Mouse (Mus musculus) neural tube, embryonic 14.5 days (tissue): ENCODE measurements around the gene Unc5cl. TPM values are rescaled to one million over a fixed set of nuclear protein-coding genes. Genes with fewer than 3 reads are reported as not detected.

ENCODE experiments used
- ATAC-seq: fragments of 200-750 bp; cut with Nextera tagmentation; 2 replicates; pipeline ENCODE4 v1.8.0; 2017; ENCODE audit warnings: low read depth, mild to moderate bottlenecking, moderate TSS enrichment, moderate library complexity
- H3K27ac ChIP-seq: fragments of 300-500 bp; sonication (generic); 2 replicates; pipeline ENCODE4 v1.5.1; 2014; ENCODE audit warnings: low read depth, mild to moderate bottlenecking, control low read depth, low read length, moderate library complexity, mixed read lengths
- H3K27me3 ChIP-seq: fragments of 300-500 bp; sonication (generic); 2 replicates; pipeline ENCODE4 v1.6.1; 2014; ENCODE audit warnings: low read length; ENCODE audit not compliant: control insufficient read depth, insufficient read depth
- H3K36me3 ChIP-seq: fragments of 300-500 bp; sonication (generic); 2 replicates; pipeline ENCODE4 v1.6.1; 2014; ENCODE audit warnings: low read length, mixed read lengths; ENCODE audit not compliant: control insufficient read depth, insufficient read depth
- H3K4me1 ChIP-seq: fragments of 300-500 bp; sonication (generic); 2 replicates; pipeline ENCODE4 v1.6.1; 2014; ENCODE audit warnings: low read length; ENCODE audit not compliant: control insufficient read depth, insufficient read depth
- H3K4me2 ChIP-seq: fragments of 300-500 bp; sonication (generic); 2 replicates; pipeline ENCODE4 v1.6.1; 2014; ENCODE audit warnings: mild to moderate bottlenecking, low read depth, low read length, control low read depth
- H3K4me3 ChIP-seq: fragments of 300-500 bp; sonication (generic); 2 replicates; pipeline ENCODE4 v1.5.1; 2014; ENCODE audit warnings: low read depth, low read length, control low read depth, mixed read lengths
- H3K9ac ChIP-seq: fragments of 300-500 bp; sonication (generic); replicated peaks from 2 replicates; pipeline ENCODE4 v1.6.1; 2014; ENCODE audit warnings: low read depth, mild to moderate bottlenecking, control low read depth, low read length, mixed read lengths
- H3K9me3 ChIP-seq: fragments of 300-500 bp; sonication (generic); 2 replicates; pipeline ENCODE4 v1.6.1; 2016; ENCODE audit warnings: low read length; ENCODE audit not compliant: control insufficient read depth
- WGBS: fragments of 180-500 bp; shearing (Covaris S2); extraction: QIAGEN DNeasy Blood & Tissue Kit; methylation state at CpG from one replicate; pipeline ENCODE4 v1.1.7; 2014; 5-methylcytosine and 5-hydroxymethylcytosine counted together
- polyA plus RNA-seq: library from polyadenylated mRNA; unstranded; fragments of >200 nt; fragmentation: Nextera tagmentation; extraction: Ambion mirVana; gene quantifications from 2 replicates; pipeline ENCODE4 v1.2.1, GENCODE M21; 2014

The Unc5cl gene
- polyA plus RNA-seq, 1 experiment from 2014 or later = 0.31 TPM

GRCm38 (mm10) chr17:48505006-48505405 lies 50.3 kb downstream of the Unc5cl start:
- H3K9ac ChIP-seq = no peak overlapping the region
- no peak for ATAC-seq
- no peak overlapping the region for H3K4me3 ChIP-seq
- no peak overlapping the region for H3K4me2 ChIP-seq
- peaks cover 4% of the 10 kb centered on the region; the same call in 1 of the 2 replicates for H3K4me1 ChIP-seq
- H3K27ac ChIP-seq = no peak overlapping the region
- WGBS = 6% methylated on average over 3 of the region's 3 CpGs
- H3K36me3 ChIP-seq = no peaks in the 10 kb centered on the region
- H3K9me3 ChIP-seq = no peaks in the 10 kb centered on the region
- H3K27me3 ChIP-seq = no peaks in the 10 kb centered on the region

GRCm38 (mm10) chr17:48506986-48507385 lies 52.3 kb downstream of the Unc5cl start:
- no peak overlapping the region for H3K9ac ChIP-seq
- H3K4me3 ChIP-seq = no peak overlapping the region
- no peak overlapping the region for H3K4me2 ChIP-seq
- H3K9me3 ChIP-seq = no peaks in the 10 kb centered on the region
- no peaks in the 10 kb centered on the region for H3K36me3 ChIP-seq
- peaks cover 4% of the 10 kb centered on the region; the same call in 1 of the 2 replicates for H3K4me1 ChIP-seq
- no peaks in the 10 kb centered on the region for H3K27me3 ChIP-seq
- 46% methylated on average over 4 of the region's 4 CpGs for WGBS
- H3K27ac ChIP-seq = no peak overlapping the region
- ATAC-seq = no peak

GRCm38 (mm10) chr17:48509596-48509995 lies 54.9 kb downstream of the Unc5cl start:
- Histone ChIP-seq H3K4me1 (peaks cover 7% of the 10 kb centered on the region; the same call in 1 of the 2 replicates), H3K4me3 (no peak overlapping the region), H3K36me3 (no peaks in the 10 kb centered on the region), H3K9me3 (no peaks in the 10 kb centered on the region), H3K4me2 (no peak overlapping the region), H3K27ac (no peak overlapping the region), H3K27me3 (no peaks in the 10 kb centered on the region), H3K9ac (no peak overlapping the region)
- WGBS = 80% methylated on average over 4 of the region's 4 CpGs
- ATAC-seq = no peak

DNA sequence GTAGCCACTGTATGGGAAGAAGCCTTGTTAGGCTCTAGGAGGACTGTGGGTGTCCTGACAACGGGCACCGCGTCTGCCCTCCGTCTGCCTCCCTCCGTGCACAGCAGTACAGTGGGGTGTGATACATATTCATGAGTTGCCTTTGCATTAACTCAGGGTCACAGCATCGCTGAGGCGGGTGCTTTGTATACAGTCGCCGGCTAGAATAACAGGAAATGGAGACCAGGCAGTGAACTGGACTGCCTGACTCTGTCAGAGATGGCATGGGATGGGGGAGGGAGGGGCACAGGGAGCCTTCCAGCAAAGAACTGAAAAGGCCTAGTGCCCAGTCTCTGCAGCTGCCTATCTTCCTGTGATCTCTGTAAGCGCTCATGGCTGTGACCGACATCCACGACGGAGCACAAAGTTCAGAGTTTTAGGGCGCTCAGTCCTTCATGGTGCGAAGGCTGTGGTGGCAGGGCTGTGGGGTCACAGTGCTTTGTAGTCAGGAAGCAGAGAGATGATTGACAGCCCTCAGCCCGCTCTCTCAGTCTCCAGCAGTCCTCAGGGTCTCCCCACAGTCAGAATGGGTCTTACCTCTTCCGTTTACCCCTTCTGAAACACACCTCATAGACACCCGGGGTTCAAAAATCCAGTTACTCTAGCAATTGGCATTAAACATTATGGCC lies 58.0 kb downstream of the Unc5cl start:
- ATAC-seq = peak; percentile 95
- Histone ChIP-seq H3K4me2 (peak overlapping the region; percentile 14; the same call in 1 of the 2 replicates), H3K9me3 (no peaks in the 10 kb centered on the region), H3K36me3 (no peaks in the 10 kb centered on the region), H3K9ac (no peak overlapping the region), H3K27me3 (no peaks in the 10 kb centered on the region), H3K4me1 (0 out of 2 replicates have a peak, but pooled peaks cover 3% of the 10 kb centered on the region), H3K27ac (no peak overlapping the region), H3K4me3 (no peak overlapping the region)
- WGBS = 26% methylated on average over 18 of the region's 18 CpGs

DNA sequence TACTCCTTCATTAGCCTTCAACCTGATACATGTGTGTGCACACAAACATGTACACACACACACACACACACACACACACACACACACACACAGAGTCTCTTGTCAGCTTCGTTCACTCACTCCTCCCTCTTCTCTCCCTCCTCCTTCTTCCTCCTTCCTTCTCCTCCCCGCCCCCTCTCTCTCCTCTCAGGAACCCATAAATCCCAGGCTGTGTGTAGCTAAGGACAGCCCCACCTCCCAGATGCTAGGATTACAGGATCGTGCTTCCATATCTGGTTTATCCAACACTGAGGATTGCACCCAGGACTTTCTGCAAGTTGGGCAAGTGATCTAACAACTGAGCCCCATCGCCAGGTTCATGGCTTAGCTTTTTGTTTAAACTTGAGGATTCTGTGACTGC lies 59.9 kb downstream of the Unc5cl start:
- no peak overlapping the region for H3K27ac ChIP-seq
- no peaks in the 10 kb centered on the region for H3K9me3 ChIP-seq
- H3K4me2 ChIP-seq = no peak overlapping the region
- ATAC-seq = no peak
- H3K27me3 ChIP-seq = no peaks in the 10 kb centered on the region
- no peak overlapping the region for H3K4me3 ChIP-seq
- no peaks in the 10 kb centered on the region for H3K36me3 ChIP-seq
- H3K9ac ChIP-seq = no peak overlapping the region
- whole genome bisulfite sequencing = 26% methylated on average over 4 of the region's 4 CpGs
- 0 out of 2 replicates have a peak, but pooled peaks cover 3% of the 10 kb centered on the region for H3K4me1 ChIP-seq

DNA sequence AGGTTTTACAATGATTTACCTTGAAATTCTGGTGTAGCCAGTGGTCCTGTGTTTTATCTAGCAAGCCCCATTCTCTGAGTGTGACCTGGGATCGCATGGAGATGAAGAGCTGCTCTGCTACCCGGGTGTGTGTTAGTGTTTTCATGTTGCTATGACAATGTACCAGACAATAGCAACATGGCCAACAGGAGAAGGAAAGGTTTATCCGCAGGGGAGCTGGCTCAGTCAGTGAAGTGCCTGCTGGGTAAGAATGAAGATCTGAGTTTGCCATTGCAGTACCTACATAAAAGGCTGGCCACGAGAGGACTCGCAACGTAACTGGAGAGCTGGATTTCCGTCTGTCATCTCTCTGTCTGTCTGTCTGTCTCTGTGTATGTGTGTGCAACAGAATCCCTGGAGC lies 64.3 kb downstream of the Unc5cl start:
- ATAC-seq = no peak

DNA sequence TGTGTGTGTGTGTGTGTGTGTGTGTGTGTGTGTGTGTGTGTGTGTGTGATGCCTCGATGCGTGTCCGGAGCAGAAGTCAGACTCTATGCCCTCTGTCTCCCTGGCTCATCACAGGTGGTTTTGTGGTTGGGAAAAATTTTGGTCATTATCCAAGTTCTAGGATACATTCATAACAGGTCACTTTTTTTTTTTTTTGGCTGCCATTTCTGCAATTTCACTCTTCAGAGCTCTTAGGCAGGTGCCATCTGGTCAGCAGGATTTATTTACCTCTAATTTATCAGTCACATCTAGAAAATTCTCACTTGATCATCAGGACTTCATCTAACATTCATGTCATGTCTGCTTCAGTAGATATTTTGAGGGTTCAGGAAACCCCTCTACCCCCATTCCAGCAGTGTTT lies 65.7 kb downstream of the Unc5cl start:
- no peak for ATAC-seq
- no peak overlapping the region for H3K27ac ChIP-seq
- no peaks in the 10 kb centered on the region for H3K36me3 ChIP-seq
- no peak overlapping the region for H3K4me3 ChIP-seq
- H3K27me3 ChIP-seq = no peaks in the 10 kb centered on the region
- H3K4me1 ChIP-seq = no peaks in the 10 kb centered on the region
- H3K9me3 ChIP-seq = no peaks in the 10 kb centered on the region
- 97% methylated on average over 3 of the region's 3 CpGs for WGBS
- H3K4me2 ChIP-seq = no peak overlapping the region
- no peak overlapping the region for H3K9ac ChIP-seq

More for the DNA sequence above, 64.3 kb downstream of the Unc5cl start:
- no peaks in the 10 kb centered on the region for H3K9me3 ChIP-seq
- H3K9ac ChIP-seq = no peak overlapping the region
- no peaks in the 10 kb centered on the region for H3K4me1 ChIP-seq
- H3K36me3 ChIP-seq = no peaks in the 10 kb centered on the region
- H3K4me3 ChIP-seq = no peak overlapping the region
- WGBS = 85% methylated on average over 7 of the region's 7 CpGs
- no peak overlapping the region for H3K4me2 ChIP-seq
- H3K27me3 ChIP-seq = no peaks in the 10 kb centered on the region
- no peak overlapping the region for H3K27ac ChIP-seq

DNA sequence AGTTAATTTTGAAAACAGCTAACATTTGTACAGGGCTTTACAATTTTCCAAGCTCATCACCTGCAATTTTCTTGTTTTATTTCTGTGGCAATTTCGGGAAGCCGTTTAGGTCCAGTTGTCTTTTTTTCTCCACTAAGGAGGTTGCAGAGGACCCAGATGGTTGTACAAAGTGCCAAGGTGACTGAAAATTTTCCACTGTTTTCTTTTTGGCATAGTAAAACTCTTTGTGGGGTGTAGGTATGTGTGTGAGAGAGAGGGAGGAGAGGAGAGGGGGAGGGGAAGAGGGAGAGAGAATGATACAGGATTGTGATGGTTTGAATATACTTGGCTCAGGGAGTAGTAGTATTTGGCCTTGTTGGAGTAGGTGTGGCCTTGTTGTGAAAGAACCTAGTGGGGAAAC lies 68.4 kb downstream of the Unc5cl start:
- H3K36me3 ChIP-seq = no peaks in the 10 kb centered on the region
- H3K9ac ChIP-seq = no peak overlapping the region
- no peak for ATAC-seq
- H3K4me3 ChIP-seq = no peak overlapping the region
- no peaks in the 10 kb centered on the region for H3K27me3 ChIP-seq
- WGBS = 92% methylated on average over 2 of the region's 2 CpGs
- no peak overlapping the region for H3K4me2 ChIP-seq
- H3K4me1 ChIP-seq = no peaks in the 10 kb centered on the region
- no peak overlapping the region for H3K27ac ChIP-seq
- H3K9me3 ChIP-seq = no peaks in the 10 kb centered on the region

- Histone ChIP-seq H3K27me3 (no peaks in the 10 kb centered on the region), H3K9me3 (no peaks in the 10 kb centered on the region), H3K4me3 (no peak overlapping the region), H3K36me3 (no peaks in the 10 kb centered on the region), H3K27ac (no peak overlapping the region), H3K4me2 (no peak overlapping the region), H3K4me1 (0 out of 2 replicates have a peak, but pooled peaks cover 2% of the 10 kb centered on the region), H3K9ac (no peak overlapping the region)
- WGBS = 50% methylated on average over 14 of the region's 14 CpGs
- ATAC-seq = no peak
Observed at GRCm38 (mm10) chr17:48533844-48534705, 79.4 kb downstream of the Unc5cl start.
